Mouse (Mus musculus): ENCODE measurements at regions not wholly inside any gene's neighbourhood (a gene's known extent, or its start where the extent isn't known, plus 50 kb on each side); places are given as distances from the start of the nearest gene placed in this dataset.

DNA sequence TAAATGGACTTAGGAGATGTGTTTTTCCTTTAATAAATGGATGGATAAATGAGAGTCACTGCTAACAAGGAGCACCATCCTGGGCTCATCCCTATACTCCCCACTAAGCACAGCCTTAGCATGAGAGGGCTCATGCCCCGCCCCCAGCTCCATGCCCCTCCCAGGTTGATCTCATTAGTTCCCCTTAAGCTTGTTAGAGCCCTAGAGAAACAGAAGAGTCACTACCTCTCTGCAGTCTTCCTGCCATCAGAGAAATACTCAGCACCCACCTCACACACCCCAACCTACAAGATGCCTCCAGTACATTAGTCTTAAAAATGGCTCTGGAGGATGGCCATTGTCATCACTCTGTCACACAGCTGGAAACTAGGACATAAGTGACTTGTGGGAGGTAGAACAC lies 202.8 kb upstream of the Hnrnpa3 start:
- Histone ChIP-seq H3K4me1 (peaks cover 3% of the 10 kb centered on the region; the same call in 1 of the 2 replicates), H3K9ac (replicated peaks) (no peak overlapping the region), H3K4me3 (no peak overlapping the region), H3K4me2 (replicated peaks) (no peak overlapping the region), H3K36me3 (no peaks in the 10 kb centered on the region), H3K9me3 (no peaks in the 10 kb centered on the region), H3K27ac (replicated peaks) (no peak overlapping the region), H3K27me3 (no peaks in the 10 kb centered on the region)
- ATAC-seq (ENCODE audit: low FRiP score, low read depth) = no peak
- WGBS = 72% methylated on average over 1 of the region's 1 CpGs

GRCm38 (mm10) chr2:75457423-75457822 lies 201.6 kb upstream of the Hnrnpa3 start:
- ATAC-seq (ENCODE audit: low FRiP score, low read depth) = no peak
- H3K27ac ChIP-seq (replicated peaks) = no peak overlapping the region
- H3K9ac ChIP-seq (replicated peaks) = no peak overlapping the region
- H3K4me3 ChIP-seq = no peak overlapping the region
- no peak overlapping the region for H3K4me2 ChIP-seq (replicated peaks)
- no peaks in the 10 kb centered on the region for H3K9me3 ChIP-seq
- H3K4me1 ChIP-seq = peaks cover 7% of the 10 kb centered on the region; the same call in 1 of the 2 replicates
- no peaks in the 10 kb centered on the region for H3K27me3 ChIP-seq
- 89% methylated on average over 3 of the region's 3 CpGs for WGBS
- no peaks in the 10 kb centered on the region for H3K36me3 ChIP-seq

GRCm38 (mm10) chr2:75458898-75459297 lies 200.2 kb upstream of the Hnrnpa3 start:
- H3K27me3 ChIP-seq = no peaks in the 10 kb centered on the region
- H3K4me3 ChIP-seq = no peak overlapping the region
- H3K4me2 ChIP-seq (replicated peaks) = no peak overlapping the region
- no peak overlapping the region for H3K27ac ChIP-seq (replicated peaks)
- H3K4me1 ChIP-seq = peaks cover 7% of the 10 kb centered on the region; the same call in 1 of the 2 replicates
- ATAC-seq (ENCODE audit: low FRiP score, low read depth) = no peak
- H3K9ac ChIP-seq (replicated peaks) = no peak overlapping the region
- WGBS = 94% methylated on average over 3 of the region's 3 CpGs
- H3K9me3 ChIP-seq = no peaks in the 10 kb centered on the region
- no peaks in the 10 kb centered on the region for H3K36me3 ChIP-seq

DNA sequence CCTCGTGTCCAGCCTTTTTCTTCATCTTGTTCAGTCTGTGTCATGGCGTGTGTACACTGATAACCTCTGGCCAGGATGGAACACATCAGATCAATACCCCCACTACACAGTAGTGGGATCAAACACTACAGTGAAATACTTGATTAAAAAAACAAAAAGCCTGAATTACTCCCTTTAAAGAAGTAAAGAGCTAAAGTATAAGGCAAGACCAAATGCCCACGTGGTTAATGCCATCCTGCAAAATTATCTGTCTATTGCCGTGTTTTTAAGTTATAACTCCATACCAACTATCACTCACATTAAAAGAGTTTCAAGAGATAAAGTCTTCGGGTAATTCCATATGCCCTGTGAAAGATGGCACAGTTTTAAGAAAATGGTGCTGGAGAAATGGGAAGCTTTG lies 198.6 kb upstream of the Hnrnpa3 start:
- Histone ChIP-seq H3K27ac (replicated peaks) (no peak overlapping the region), H3K36me3 (no peaks in the 10 kb centered on the region), H3K4me2 (replicated peaks) (no peak overlapping the region), H3K9ac (replicated peaks) (no peak overlapping the region), H3K4me1 (peaks cover 7% of the 10 kb centered on the region; the same call in 1 of the 2 replicates), H3K9me3 (no peaks in the 10 kb centered on the region), H3K27me3 (no peaks in the 10 kb centered on the region), H3K4me3 (no peak overlapping the region)
- ATAC-seq (ENCODE audit: low FRiP score, low read depth) = no peak
- WGBS = 88% methylated on average over 5 of the region's 5 CpGs

GRCm38 (mm10) chr2:75461019-75461418 lies 198.0 kb upstream of the Hnrnpa3 start:
- no peak overlapping the region for H3K9ac ChIP-seq (replicated peaks)
- H3K4me3 ChIP-seq = no peak overlapping the region
- no peak for ATAC-seq (ENCODE audit: low FRiP score, low read depth)
- H3K27me3 ChIP-seq = no peaks in the 10 kb centered on the region
- no peaks in the 10 kb centered on the region for H3K9me3 ChIP-seq
- H3K36me3 ChIP-seq = no peaks in the 10 kb centered on the region
- peaks cover 7% of the 10 kb centered on the region; the same call in 1 of the 2 replicates for H3K4me1 ChIP-seq
- no peak overlapping the region for H3K27ac ChIP-seq (replicated peaks)
- 56% methylated on average over 5 of the region's 5 CpGs for WGBS
- no peak overlapping the region for H3K4me2 ChIP-seq (replicated peaks)

- ATAC-seq (ENCODE audit: low FRiP score, low read depth) = no peak
- Histone ChIP-seq H3K36me3 (no peaks in the 10 kb centered on the region), H3K9ac (replicated peaks) (no peak overlapping the region), H3K9me3 (no peaks in the 10 kb centered on the region), H3K4me1 (peaks cover 7% of the 10 kb centered on the region; the same call in 1 of the 2 replicates), H3K27ac (replicated peaks) (no peak overlapping the region), H3K4me2 (replicated peaks) (no peak overlapping the region), H3K27me3 (no peaks in the 10 kb centered on the region), H3K4me3 (no peak overlapping the region)
- WGBS = 43% methylated on average over 10 of the region's 10 CpGs
Observed at GRCm38 (mm10) chr2:75461421-75461991, 197.6 kb upstream of the Hnrnpa3 start.

DNA sequence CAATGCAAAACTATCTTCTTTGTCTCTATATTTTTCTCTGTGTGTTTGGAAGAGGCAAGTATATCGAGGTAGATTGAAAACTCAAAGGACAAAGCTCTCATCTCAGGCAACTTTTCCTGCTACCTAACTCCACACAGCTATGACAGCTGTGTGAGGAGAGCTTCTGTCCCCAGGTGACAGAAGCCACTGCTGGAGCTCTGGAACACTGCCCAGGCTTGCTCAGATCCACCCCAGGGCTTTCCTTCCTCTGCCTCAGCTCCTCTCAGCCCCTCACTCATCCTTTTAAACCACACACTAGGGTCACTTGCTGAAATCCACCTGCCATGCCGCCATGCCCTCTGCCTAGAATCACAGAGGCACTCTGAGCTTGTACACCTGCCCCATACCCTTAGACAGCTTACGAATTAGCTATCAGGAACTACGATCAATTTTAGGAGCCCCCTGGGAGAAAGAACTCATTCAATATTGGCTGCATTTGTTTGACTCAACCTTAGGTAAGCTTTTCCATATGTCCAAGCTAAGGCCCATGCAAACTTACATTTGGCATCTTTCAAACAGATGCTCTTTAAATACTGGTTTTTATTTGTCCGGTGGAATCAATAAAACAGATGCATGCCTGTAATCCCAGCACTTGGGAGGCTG lies 196.9 kb upstream of the Hnrnpa3 start:
- Histone ChIP-seq H3K4me3 (no peak overlapping the region), H3K9ac (replicated peaks) (no peak overlapping the region), H3K4me2 (replicated peaks) (no peak overlapping the region), H3K36me3 (no peaks in the 10 kb centered on the region), H3K27ac (replicated peaks) (no peak overlapping the region), H3K9me3 (no peaks in the 10 kb centered on the region), H3K27me3 (no peaks in the 10 kb centered on the region), H3K4me1 (peaks cover 7% of the 10 kb centered on the region; the same call in 1 of the 2 replicates)
- ATAC-seq (ENCODE audit: low FRiP score, low read depth) = no peak
- WGBS = 67% methylated on average over 5 of the region's 5 CpGs

DNA sequence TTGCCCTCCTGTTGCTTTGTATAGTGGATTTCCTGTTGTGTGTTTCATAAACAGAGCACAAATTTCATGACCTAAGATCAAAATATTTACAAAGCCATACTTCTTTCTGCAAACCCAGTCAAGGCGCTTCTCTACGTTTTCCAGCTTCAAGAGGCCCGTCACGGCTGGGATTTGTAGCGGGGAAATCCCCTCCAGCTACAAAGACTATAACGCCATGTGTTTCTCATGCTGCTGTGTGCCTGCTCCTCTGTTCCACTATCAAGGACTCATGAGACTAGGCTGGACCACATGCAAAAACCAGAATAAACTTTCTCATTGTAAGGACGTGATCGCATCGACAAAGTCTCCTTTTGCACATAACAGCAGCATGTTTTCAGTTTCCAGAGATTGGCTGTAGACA lies 196.0 kb upstream of the Hnrnpa3 start:
- H3K9me3 ChIP-seq = no peaks in the 10 kb centered on the region
- H3K27ac ChIP-seq (replicated peaks) = no peak overlapping the region
- no peak overlapping the region for H3K4me2 ChIP-seq (replicated peaks)
- H3K4me3 ChIP-seq = no peak overlapping the region
- 84% methylated on average over 9 of the region's 9 CpGs for WGBS
- H3K36me3 ChIP-seq = no peaks in the 10 kb centered on the region
- H3K27me3 ChIP-seq = no peaks in the 10 kb centered on the region
- peaks cover 7% of the 10 kb centered on the region; the same call in 1 of the 2 replicates for H3K4me1 ChIP-seq
- no peak overlapping the region for H3K9ac ChIP-seq (replicated peaks)
- no peak for ATAC-seq (ENCODE audit: low FRiP score, low read depth)

- no peak overlapping the region for H3K27ac ChIP-seq (replicated peaks)
- no peak overlapping the region for H3K9ac ChIP-seq (replicated peaks)
- WGBS = 70% methylated on average over 2 of the region's 2 CpGs
- no peaks in the 10 kb centered on the region for H3K9me3 ChIP-seq
- no peaks in the 10 kb centered on the region for H3K36me3 ChIP-seq
- peaks cover 7% of the 10 kb centered on the region; the same call in 1 of the 2 replicates for H3K4me1 ChIP-seq
- H3K4me2 ChIP-seq (replicated peaks) = no peak overlapping the region
- H3K27me3 ChIP-seq = no peaks in the 10 kb centered on the region
- no peak overlapping the region for H3K4me3 ChIP-seq
- ATAC-seq (ENCODE audit: low FRiP score, low read depth) = no peak
Observed at GRCm38 (mm10) chr2:75464429-75464828, 194.6 kb upstream of the Hnrnpa3 start.

GRCm38 (mm10) chr2:75468851-75469250 lies 190.2 kb upstream of the Hnrnpa3 start:
- WGBS = 71% methylated on average over 8 of the region's 8 CpGs
- no peak for ATAC-seq (ENCODE audit: low FRiP score, low read depth)
- peaks cover 11% of the 10 kb centered on the region for H3K4me1 ChIP-seq

DNA sequence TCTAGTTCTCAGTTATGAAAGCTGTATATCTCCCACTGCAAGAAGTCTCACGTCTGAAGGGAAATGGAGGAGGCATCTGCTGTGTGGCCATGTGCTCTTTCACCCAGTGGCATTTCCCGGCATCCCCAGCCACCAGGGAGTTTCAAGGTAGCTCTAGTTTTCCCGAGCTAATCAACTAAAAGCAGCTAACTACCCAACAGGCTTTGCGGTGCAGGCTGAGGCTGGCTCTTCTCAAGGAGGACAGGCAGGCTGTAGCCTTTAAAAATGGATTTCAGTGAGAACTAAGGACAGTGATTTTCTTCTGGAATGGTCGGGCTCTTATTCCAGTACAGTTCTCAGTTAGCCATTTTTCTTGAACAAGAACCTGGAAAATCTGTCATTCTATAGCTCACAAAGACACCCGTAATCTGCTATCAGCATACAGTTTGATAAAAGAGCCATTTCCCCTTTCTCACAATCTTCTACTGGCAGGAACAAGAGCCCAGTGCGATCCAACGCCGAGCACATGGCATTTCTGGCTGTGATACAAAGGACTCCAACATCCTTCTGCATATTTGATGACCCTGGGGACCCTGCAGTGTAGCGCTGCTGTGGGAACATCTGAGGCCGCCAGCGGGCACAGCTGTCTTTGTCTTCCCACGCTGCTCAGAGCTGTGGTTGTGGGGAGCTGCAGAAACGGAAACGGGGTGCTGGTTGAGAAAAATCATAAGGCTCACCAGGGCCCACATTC lies 188.9 kb upstream of the Hnrnpa3 start:
- Histone ChIP-seq H3K4me3 (no peak overlapping the region), H3K4me2 (replicated peaks) (peak overlapping the region; percentile 25), H3K27ac (replicated peaks) (peak overlapping the region; percentile 80), H3K9ac (replicated peaks) (peak overlapping the region; percentile 39), H3K9me3 (no peaks in the 10 kb centered on the region), H3K4me1 (peaks cover 11% of the 10 kb centered on the region), H3K36me3 (no peaks in the 10 kb centered on the region), H3K27me3 (no peaks in the 10 kb centered on the region)
- WGBS = 25% methylated on average over 15 of the region's 15 CpGs
- ATAC-seq (ENCODE audit: low FRiP score, low read depth) = peak; percentile 94

More at GRCm38 (mm10) chr2:75468851-75469250, 190.2 kb upstream of the Hnrnpa3 start:
- Histone ChIP-seq H3K36me3 (no peaks in the 10 kb centered on the region), H3K9me3 (no peaks in the 10 kb centered on the region), H3K4me2 (replicated peaks) (no peak overlapping the region), H3K9ac (replicated peaks) (no peak overlapping the region), H3K4me3 (no peak overlapping the region), H3K27ac (replicated peaks) (no peak overlapping the region), H3K27me3 (no peaks in the 10 kb centered on the region)

DNA sequence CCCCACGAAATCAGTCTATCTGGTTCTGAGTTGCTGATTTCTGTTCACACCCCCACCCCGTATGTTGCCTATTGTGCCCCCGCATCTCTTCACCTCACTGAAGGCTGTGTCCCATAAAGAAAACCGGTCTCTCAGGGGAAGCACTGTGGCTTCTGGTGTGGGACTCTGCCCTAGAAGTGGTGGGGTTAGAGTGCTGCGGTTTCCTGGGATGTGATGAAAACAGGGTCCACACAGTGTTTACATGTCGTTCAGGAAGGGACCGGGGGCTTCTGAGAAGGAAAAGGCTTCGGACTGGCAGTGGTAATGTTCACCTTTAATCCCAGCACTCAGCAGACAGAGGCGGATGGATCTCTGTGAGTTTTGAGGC lies 188.4 kb upstream of the Hnrnpa3 start:
- Histone ChIP-seq H3K9ac (replicated peaks) (peak overlapping the region; percentile 39), H3K27ac (replicated peaks) (peak overlapping the region; percentile 80), H3K36me3 (no peaks in the 10 kb centered on the region), H3K27me3 (no peaks in the 10 kb centered on the region), H3K4me3 (no peak overlapping the region), H3K9me3 (no peaks in the 10 kb centered on the region), H3K4me1 (peaks cover 11% of the 10 kb centered on the region), H3K4me2 (replicated peaks) (peak overlapping the region; percentile 25)
- peak; percentile 48; the same call in 1 of the 2 replicates for ATAC-seq (ENCODE audit: low FRiP score, low read depth)
- WGBS = 47% methylated on average over 9 of the region's 9 CpGs

Measured in midbrain, embryonic 12.5 days (tissue).